Mouse (Mus musculus) right cerebral cortex, postnatal 10 days (tissue): ENCODE data around the gene Amfr.

ENCODE experiments used
- DNase-seq, 2 experiments: peaks; one replicate each; pipeline ENCODE4 v3.0.0; 2021; ENCODE audit warnings: low spot score in 2 of 2

Gene Amfr

GRCm38 (mm10) chr8:93981679-93982215, 30.9 kb downstream of the Amfr start:
- no peak for DNase-seq

- no peak for DNase-seq
Measured at GRCm38 (mm10) chr8:93980141-93980540, 32.5 kb downstream of the Amfr start.

- no peak for DNase-seq
Measured at GRCm38 (mm10) chr8:93976446-93977211, 36.0 kb downstream of the Amfr start.

DNA sequence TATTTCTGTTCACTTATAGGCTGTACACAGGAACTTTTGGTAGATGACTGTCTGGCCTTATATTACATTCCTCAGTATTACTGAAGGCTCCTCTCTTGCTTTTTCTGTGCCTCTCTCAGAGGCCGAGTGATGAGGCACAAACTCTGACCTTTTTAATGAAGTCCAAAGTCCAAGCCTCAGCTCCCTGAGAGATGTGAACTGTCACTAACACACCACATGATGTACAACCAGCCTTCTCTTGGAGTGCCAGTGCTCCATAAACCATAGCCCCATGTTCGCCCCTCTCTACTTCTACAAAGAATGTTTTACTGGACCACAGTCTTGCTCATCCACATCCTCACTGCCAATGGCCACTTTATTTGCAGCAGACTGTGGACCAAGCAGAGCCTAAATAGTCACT, 37.3 kb downstream of the Amfr start:
- no peak for DNase-seq

DNA sequence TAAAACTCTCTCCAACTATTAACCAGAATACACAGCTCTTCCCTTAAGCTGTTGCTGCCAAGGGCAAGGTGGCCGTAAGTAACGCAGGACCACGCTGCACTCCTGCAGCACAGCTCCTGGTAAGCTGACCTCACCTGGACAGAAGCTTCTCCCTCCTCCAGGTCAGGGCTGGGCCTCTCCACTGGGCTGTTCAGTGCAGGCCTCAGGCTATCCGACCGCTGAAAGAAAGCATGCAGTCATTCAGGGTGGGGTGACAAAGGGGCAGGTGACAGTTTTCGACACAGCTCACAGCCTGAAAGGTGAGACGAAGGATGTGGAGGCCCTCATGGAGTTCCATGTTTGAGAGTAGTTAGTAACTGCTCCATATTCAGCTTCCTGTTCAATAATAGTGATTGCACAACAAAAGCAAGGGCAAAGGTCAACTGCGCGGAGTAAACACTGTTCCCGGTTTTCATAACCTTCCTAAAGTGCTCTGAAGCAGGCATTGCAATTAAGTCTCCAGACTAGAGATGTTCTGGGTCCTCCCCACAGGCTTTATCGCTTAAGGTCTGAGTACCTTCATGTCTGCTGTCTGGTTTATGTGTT, 37.9 kb downstream of the Amfr start:
- DNase-seq, result no peak

GRCm38 (mm10) chr8:93973831-93974375, 38.7 kb downstream of the Amfr start:
- DNase-seq, result peak in 1 of 2 experiments; percentile 35

DNA sequence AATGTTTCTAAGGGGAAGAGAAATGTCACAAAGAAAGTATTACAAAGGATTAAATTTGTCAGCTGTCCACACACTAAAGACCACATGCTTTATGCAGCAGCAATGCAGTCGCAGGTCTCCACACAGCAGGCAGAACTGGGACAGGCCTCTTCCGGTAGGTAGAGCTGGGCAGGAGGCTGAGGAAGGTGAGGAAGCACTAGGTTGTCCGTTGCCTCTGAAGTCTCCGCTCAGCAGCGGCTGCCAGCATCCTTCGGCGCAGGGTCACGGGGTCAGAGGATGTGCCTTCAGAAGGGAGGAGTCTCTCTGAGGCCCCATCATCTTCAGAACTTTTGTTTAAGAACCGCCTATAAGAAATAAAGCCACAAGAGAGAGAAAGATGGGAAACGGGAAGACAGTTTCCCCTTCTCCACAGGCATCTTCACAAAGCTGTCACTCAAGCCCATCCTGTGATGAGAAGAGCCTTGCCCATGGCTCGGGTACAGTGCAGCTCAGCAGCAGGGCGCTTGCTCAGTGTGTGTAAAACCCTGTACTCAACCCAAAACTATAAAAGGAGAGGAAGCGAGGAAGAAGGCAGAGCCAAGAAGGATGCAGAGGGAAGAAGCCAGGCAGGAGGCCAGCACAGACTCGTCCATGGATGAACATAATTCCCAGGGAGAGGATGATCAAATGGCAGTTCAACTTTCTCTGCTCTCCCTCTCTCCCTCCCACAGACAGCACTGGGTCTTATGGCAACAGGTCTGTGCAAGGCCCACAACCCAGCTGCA, 39.5 kb downstream of the Amfr start:
- DNase-seq, result peak; percentile 52 to 61

DNA sequence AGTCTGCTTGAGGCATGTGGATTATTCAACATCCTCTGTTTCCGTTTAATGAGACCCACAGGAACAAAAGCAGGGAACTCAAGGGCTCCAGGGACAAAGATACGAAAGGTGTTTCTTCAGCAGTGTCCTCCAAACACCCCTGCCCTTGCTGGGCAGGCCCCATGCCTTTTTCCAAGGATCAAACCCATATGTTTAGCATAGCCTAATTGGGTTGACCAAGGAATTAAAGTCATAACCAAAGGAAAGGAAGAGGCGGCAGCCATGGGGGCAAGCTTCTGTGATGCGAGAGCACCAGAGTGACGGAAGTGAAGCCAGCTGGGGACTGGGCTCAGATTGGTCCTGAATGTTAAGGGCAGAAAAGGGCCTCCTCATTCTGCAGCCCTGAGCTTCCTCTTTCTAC, 40.4 kb downstream of the Amfr start:
- DNase-seq, result no peak

GRCm38 (mm10) chr8:93971451-93971850, 41.2 kb downstream of the Amfr start:
- peak in 1 of 2 experiments; percentile 25 for DNase-seq

DNA sequence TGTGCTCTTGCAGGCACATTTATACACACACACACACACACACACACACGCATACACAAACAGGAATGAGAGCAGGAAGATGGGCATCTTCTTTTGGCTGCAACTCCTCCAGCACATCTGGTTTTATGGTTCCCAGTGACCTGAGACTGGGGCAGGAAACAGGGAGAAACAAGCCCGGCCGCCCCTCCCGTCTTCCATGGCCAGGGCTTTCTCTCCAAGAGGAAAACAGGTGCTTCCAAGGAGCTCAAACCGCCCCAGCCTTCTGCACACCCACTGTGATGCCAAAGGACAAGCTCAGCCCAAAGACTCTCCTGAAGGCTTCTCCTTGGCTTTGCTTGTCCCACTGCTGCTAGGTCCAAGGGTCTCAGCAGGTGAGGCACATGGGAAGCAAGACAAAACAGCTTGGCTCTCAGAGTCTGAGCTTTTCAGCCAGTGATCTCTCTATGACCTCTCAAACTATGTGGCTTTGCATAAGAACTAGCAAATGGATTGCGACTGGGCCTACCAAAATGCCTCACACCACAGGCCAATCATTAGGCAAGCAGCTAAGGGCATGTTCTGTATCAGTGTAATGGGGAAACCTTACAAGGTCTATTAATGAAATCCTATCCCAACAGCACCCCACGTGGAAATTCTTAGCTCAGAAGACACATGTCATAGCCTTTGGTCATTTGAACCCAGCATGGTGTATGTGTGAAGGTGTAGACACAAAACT, 42.9 kb downstream of the Amfr start:
- peak in 1 of 2 experiments; percentile 35 for DNase-seq

DNA sequence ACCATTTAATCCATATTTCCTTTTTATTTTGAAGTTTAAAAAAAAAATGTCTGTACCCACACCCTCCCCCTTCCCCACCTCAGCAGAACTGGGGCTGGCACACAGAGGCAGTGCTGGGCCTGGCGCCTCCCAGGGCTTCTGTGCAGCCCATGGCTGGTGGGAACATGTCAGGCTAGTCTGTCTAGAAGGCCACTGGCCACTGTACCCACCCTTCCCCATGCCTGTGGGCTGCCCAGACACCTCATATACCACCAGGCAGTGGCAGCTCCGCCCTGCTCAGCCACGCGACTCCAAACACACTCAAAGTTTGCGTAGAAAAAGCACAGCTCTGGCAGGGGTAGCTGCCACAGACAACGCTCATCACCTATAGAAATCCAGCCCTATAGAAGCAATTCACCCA, 44.3 kb downstream of the Amfr start:
- DNase-seq, result peak in 1 of 2 experiments; percentile 36

GRCm38 (mm10) chr8:93960909-93961308, 51.7 kb downstream of the Amfr start:
- no peak for DNase-seq

DNA sequence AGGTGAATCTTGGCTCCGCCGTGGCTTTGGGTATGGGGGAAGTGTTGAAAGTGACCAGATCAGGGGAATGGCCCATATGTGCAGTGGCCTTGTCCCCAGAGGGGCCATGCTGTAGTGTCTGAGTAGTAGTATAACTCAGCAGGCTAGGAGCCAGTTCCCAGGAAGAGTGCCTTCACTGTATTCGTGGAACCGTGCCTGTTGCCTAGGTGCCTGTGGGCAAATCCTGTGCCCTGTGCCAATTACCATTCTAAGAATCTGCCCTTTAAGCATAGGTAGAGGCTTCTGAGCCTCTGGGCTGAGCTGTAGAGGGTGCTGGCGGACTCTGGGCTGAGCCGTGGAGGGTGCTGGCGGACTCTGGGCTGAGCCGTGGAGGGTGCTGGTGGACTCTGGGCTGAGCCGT, 54.2 kb downstream of the Amfr start:
- peak; percentile 66 to 76 for DNase-seq

DNA sequence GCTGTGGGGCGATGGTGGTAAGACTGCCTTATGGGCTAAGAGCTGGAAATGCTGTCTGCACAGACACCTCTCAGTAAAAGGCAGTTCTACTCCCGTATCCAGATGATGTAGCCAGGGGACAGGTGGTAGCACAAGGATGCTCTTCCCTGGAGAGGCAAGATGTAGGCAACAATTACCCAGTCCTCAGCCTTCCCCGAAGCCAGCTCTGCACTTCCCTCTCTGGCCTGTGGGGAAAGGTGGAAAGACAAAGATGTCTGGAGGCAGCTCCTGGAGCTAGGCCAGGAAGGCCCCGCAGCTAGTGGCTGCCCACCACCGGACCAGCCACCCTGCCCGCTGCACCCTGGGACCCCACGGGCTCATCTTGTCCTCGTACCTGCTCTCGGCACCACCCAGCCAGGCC, 60.1 kb downstream of the Amfr start:
- DNase-seq, result no peak

- DNase-seq, result no peak
Measured at GRCm38 (mm10) chr8:93950133-93950532, 62.5 kb downstream of the Amfr start.

GRCm38 (mm10) chr8:93946397-93946796, 66.2 kb downstream of the Amfr start:
- no peak for DNase-seq

DNA sequence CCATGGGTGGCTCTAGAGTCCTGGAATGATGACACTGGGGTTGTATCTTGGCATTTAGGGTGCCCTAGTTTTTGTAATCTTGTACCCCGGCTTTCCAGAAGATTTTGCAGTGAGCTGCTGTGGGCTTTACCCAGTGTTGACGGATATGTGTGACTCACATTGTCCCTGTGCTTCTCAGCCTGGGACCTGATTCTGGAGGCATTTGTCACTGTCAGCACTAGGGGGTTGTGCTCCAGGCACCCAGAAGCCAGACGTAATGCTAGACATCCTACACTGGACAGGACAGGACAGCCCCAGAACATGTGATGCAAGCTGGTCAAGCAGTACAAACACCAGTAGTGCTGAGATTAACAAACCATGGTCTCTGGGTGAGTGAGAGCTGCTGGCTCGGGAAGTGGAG, 66.9 kb downstream of the Amfr start:
- no peak for DNase-seq

- peak in 1 of 2 experiments; percentile 39 for DNase-seq
Measured at GRCm38 (mm10) chr8:93941636-93942054, 71.0 kb downstream of the Amfr start.

DNA sequence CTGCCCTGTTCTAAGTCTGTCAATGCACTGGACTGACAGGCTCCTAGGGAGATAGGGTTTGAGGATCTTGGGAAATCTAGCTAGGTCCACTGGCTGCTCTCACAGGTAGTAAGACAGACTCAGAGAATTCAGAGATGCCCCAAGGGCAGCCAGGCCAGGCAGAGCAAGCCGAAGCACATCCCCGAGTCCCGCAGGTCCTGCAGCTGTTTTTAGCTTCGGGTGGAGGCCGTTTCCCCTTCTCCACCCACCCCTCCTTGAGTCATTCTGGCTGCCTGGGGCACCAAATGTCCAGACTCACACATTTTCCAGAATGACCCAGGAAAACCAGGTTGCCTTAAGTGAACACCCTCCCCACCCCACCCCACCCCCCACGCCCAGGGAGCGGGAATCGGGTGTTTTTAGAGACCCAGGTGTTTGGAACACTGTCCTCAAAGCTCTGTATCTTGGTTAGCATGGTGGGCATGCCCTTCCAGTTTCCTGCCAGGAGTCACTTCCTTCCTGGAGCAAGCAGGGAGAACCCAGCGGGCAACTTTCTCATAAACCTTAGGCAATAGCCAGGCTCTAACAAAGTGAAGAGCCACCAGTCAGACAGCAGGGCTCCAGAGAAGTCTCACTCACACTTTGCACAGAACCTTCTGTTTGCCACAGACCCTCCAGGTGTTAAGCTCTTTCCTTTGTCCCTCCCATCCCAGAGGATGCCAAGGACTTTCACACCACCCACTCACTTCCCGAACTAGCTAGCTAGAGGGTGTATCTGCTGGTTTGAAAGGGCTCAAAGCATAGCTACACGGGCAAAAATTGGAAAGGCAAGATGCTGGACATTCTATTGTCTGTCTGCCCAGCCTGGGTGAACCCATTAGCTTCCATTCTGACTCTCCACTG, 71.9 kb downstream of the Amfr start:
- DNase-seq, result no peak

GRCm38 (mm10) chr8:93938193-93938592, 74.4 kb downstream of the Amfr start:
- no peak for DNase-seq
